In genomic region chr8:70765329-70765728, GRCm38 (mm10) we compare ENCODE assay signal across 8 mouse cellular contexts. TPM values are rescaled to one million over a fixed set of nuclear protein-coding genes. Genes with fewer than 3 reads are reported as not detected.
DNase-seq lines count a peak whose midpoint lies in the region; ATAC-seq and TF ChIP-seq lines count a peak whose summit lies in the region.

No protein-coding gene starts in this region.

- ATAC-seq in neural tube, embryonic 11.5 days (ENCODE audit: insufficient read depth, low FRiP score, low TSS enrichment), result no peak
- ATAC-seq in limb, embryonic 13.5 days (ENCODE audit: low FRiP score, low read depth), result no peak
- no peak for ATAC-seq in stomach, embryonic 16.5 days (ENCODE audit: insufficient read depth, low FRiP score)
- no peak for ATAC-seq in frontal cortex, adult (ENCODE audit: low TSS enrichment)

- 83% methylated on average over 9 of the region's 9 CpGs for WGBS in neural tube, embryonic 11.5 days
- WGBS in limb, embryonic 13.5 days, result 83% methylated on average over 9 of the region's 9 CpGs
- WGBS in stomach, embryonic 16.5 days, result 65% methylated on average over 9 of the region's 9 CpGs

- no peak for DNase-seq in gastrocnemius, adult 2 months
- DNase-seq in gastrocnemius, postnatal 36 days, result no peak
- DNase-seq in neural tube, embryonic 11.5 days (ENCODE audit: low spot score), result no peak
- DNase-seq in neural tube, embryonic 10.5 days (ENCODE audit: extremely low spot score, low spot score), result no peak
- no peak for DNase-seq in adrenal gland, postnatal 14 days

- no peak overlapping the region for H3K9ac ChIP-seq in neural tube, embryonic 11.5 days (ENCODE audit: low read length)
- H3K9ac ChIP-seq in limb, embryonic 13.5 days, result peak overlapping the region; percentile 73
- H3K9ac ChIP-seq in stomach, embryonic 16.5 days (ENCODE audit: low read length), result peak overlapping the region; percentile 80

- H3K4me1 ChIP-seq in neural tube, embryonic 11.5 days (ENCODE audit: control insufficient read depth, insufficient read depth, low read length), result peaks cover 16% of the 10 kb centered on the region
- peaks cover 25% of the 10 kb centered on the region for H3K4me1 ChIP-seq in limb, embryonic 13.5 days
- peaks cover 40% of the 10 kb centered on the region for H3K4me1 ChIP-seq in stomach, embryonic 16.5 days (ENCODE audit: control insufficient read depth, insufficient read depth, low read length)

- peak overlapping the region; percentile 65 for H3K4me3 ChIP-seq in gastrocnemius, adult 2 months
- no peak overlapping the region for H3K4me3 ChIP-seq in neural tube, embryonic 11.5 days (ENCODE audit: low read depth, low read length)
- H3K4me3 ChIP-seq in limb, embryonic 13.5 days, result peak overlapping the region; percentile 50
- peak overlapping the region; percentile 59 for H3K4me3 ChIP-seq in stomach, embryonic 16.5 days (replicated peaks; ENCODE audit: low read length)

- peaks cover 13% of the 10 kb centered on the region for H3K36me3 ChIP-seq in neural tube, embryonic 11.5 days (ENCODE audit: control insufficient read depth, insufficient read depth, low read length)
- H3K36me3 ChIP-seq in limb, embryonic 13.5 days, result peaks cover 33% of the 10 kb centered on the region
- H3K36me3 ChIP-seq in stomach, embryonic 16.5 days (ENCODE audit: control insufficient read depth, insufficient read depth, low read length), result peaks cover 24% of the 10 kb centered on the region

- no peaks in the 10 kb centered on the region for H3K27me3 ChIP-seq in neural tube, embryonic 11.5 days (ENCODE audit: control insufficient read depth, insufficient read depth, low read length)
- no peaks in the 10 kb centered on the region for H3K27me3 ChIP-seq in limb, embryonic 13.5 days
- no peaks in the 10 kb centered on the region for H3K27me3 ChIP-seq in stomach, embryonic 16.5 days (ENCODE audit: control insufficient read depth, insufficient read depth, low read length)

- no peaks in the 10 kb centered on the region for H3K9me3 ChIP-seq in neural tube, embryonic 11.5 days (ENCODE audit: control insufficient read depth, low read length)
- H3K9me3 ChIP-seq in limb, embryonic 13.5 days, result no peaks in the 10 kb centered on the region
- no peaks in the 10 kb centered on the region for H3K9me3 ChIP-seq in stomach, embryonic 16.5 days (replicated peaks; ENCODE audit: control insufficient read depth, low read length)

- H3K27ac ChIP-seq in gastrocnemius, adult 2 months, result peak overlapping the region; percentile 84; the same call in 1 of the 2 replicates
- no peak overlapping the region for H3K27ac ChIP-seq in neural tube, embryonic 11.5 days (ENCODE audit: low read depth, low read length)
- no peak overlapping the region for H3K27ac ChIP-seq in limb, embryonic 13.5 days
- peak overlapping the region; percentile 90 for H3K27ac ChIP-seq in stomach, embryonic 16.5 days (ENCODE audit: low read length)

- intact Hi-C loops in gastrocnemius, adult 2 months (cut with DNase I), result loop anchor here (5.0 kb wide), 1 partner anchor 77 kb away; no protein-coding TSS in a partner anchor
- intact Hi-C loops in gastrocnemius, postnatal 36 days (cut with DNase I), result no loop called here

- peak overlapping the region; percentile 63 for H3K4me2 ChIP-seq in neural tube, embryonic 11.5 days (ENCODE audit: low read depth)
- peak overlapping the region; percentile 91 for H3K4me2 ChIP-seq in limb, embryonic 13.5 days (replicated peaks)
- H3K4me2 ChIP-seq in stomach, embryonic 16.5 days (ENCODE audit: low read depth, low read length), result peak overlapping the region; percentile 95

- no peak for TF ChIP-seq CTCF in gastrocnemius, adult 2 months (IDR thresholded peaks at IDR 0.05)

RNA-seq across cellular contexts. Expression of gene Mpv17l2, which starts 4.6 kb away (rescaled TPM):
- total RNA-seq in gastrocnemius, adult 2 months (2021), result 10 to 100 TPM; 21.0 to 22.8 TPM
- 10 to 100 TPM; 20.7 to 21.4 TPM for total RNA-seq in gastrocnemius, postnatal 36 days (2021)
- 40.7 and 41.3 TPM in 2 replicates for polyA plus RNA-seq in neural tube, embryonic 11.5 days (2014; fragmentation: Nextera tagmentation; extraction: Ambion mirVana)
- 29.2 and 36.6 TPM in 2 replicates for polyA plus RNA-seq in limb, embryonic 13.5 days (2015; fragmentation: Nextera tagmentation; extraction: Ambion mirVana)
- polyA plus RNA-seq in stomach, embryonic 16.5 days (2015; fragmentation: Nextera tagmentation; extraction: Ambion mirVana), result 47.6 and 54.3 TPM in 2 replicates
- 113 and 123 TPM in 2 replicates for total RNA-seq in adrenal gland, postnatal 14 days (2021)

RNA-seq across cellular contexts. Expression of gene Rab3a, which starts 10.8 kb away (rescaled TPM):
- 10 to 100 TPM; 31.9 to 39.8 TPM for total RNA-seq in gastrocnemius, adult 2 months (2021)
- total RNA-seq in gastrocnemius, postnatal 36 days (2021), result 10 to 100 TPM; 36.8 to 37.3 TPM
- 97.9 and 111 TPM in 2 replicates for polyA plus RNA-seq in neural tube, embryonic 11.5 days (2014; fragmentation: Nextera tagmentation; extraction: Ambion mirVana)
- polyA plus RNA-seq in limb, embryonic 13.5 days (2015; fragmentation: Nextera tagmentation; extraction: Ambion mirVana), result 18.0 and 19.6 TPM in 2 replicates
- polyA plus RNA-seq in stomach, embryonic 16.5 days (2015; fragmentation: Nextera tagmentation; extraction: Ambion mirVana), result 23.4 and 23.8 TPM in 2 replicates
- total RNA-seq in adrenal gland, postnatal 14 days (2021), result 56.2 and 75.1 TPM in 2 replicates

RNA-seq across cellular contexts. Expression of gene Pik3r2, which starts 11.2 kb away (rescaled TPM):
- 10 to 100 TPM; 13.9 to 16.2 TPM for total RNA-seq in gastrocnemius, adult 2 months (2021)
- 10 to 100 TPM; 14.3 to 16.1 TPM for total RNA-seq in gastrocnemius, postnatal 36 days (2021)
- polyA plus RNA-seq in neural tube, embryonic 11.5 days (2014; fragmentation: Nextera tagmentation; extraction: Ambion mirVana), result 52.4 and 54.7 TPM in 2 replicates
- 78.1 and 81.3 TPM in 2 replicates for polyA plus RNA-seq in limb, embryonic 13.5 days (2015; fragmentation: Nextera tagmentation; extraction: Ambion mirVana)
- 57.6 and 60.8 TPM in 2 replicates for polyA plus RNA-seq in stomach, embryonic 16.5 days (2015; fragmentation: Nextera tagmentation; extraction: Ambion mirVana)
- 35.4 and 44.0 TPM in 2 replicates for total RNA-seq in adrenal gland, postnatal 14 days (2021)

RNA-seq across cellular contexts. Expression of gene Mast3, which starts 39.5 kb away (rescaled TPM):
- total RNA-seq in gastrocnemius, adult 2 months (2021), result 1 to 10 TPM; 2.7 to 3.6 TPM
- total RNA-seq in gastrocnemius, postnatal 36 days (2021), result 1 to 10 TPM; 2.9 to 4.1 TPM
- 10.5 and 14.7 TPM in 2 replicates for polyA plus RNA-seq in neural tube, embryonic 11.5 days (2014; fragmentation: Nextera tagmentation; extraction: Ambion mirVana)
- 13.1 and 14.0 TPM in 2 replicates for polyA plus RNA-seq in limb, embryonic 13.5 days (2015; fragmentation: Nextera tagmentation; extraction: Ambion mirVana)
- polyA plus RNA-seq in stomach, embryonic 16.5 days (2015; fragmentation: Nextera tagmentation; extraction: Ambion mirVana), result 10.0 and 10.5 TPM in 2 replicates
- 22.9 and 28.2 TPM in 2 replicates for total RNA-seq in adrenal gland, postnatal 14 days (2021)

RNA-seq across cellular contexts. Expression of gene Pde4c, which starts 41.8 kb away (rescaled TPM):
- total RNA-seq in gastrocnemius, adult 2 months (2021), result 1 to 10 TPM; 2.4 to 3.0 TPM
- 1 to 10 TPM; 1.9 to 2.1 TPM for total RNA-seq in gastrocnemius, postnatal 36 days (2021)
- 0.42 TPM in 1 of 2 replicates, not detected in the other for polyA plus RNA-seq in neural tube, embryonic 11.5 days (2014; fragmentation: Nextera tagmentation; extraction: Ambion mirVana)
- 0.04 and 0.06 TPM in 2 replicates for polyA plus RNA-seq in limb, embryonic 13.5 days (2015; fragmentation: Nextera tagmentation; extraction: Ambion mirVana)
- polyA plus RNA-seq in stomach, embryonic 16.5 days (2015; fragmentation: Nextera tagmentation; extraction: Ambion mirVana), result 0.23 and 0.84 TPM in 2 replicates
- total RNA-seq in adrenal gland, postnatal 14 days (2021), result 1.9 TPM in 2 replicates

Comparison
In these comparisons a context has a peak if more than half of its experiments do, and no peak if none do; other contexts are left out.
1. H3K27ac ChIP-seq: peak in gastrocnemius, adult 2 months (single experiment) and stomach, embryonic 16.5 days (single experiment); none in neural tube, embryonic 11.5 days (single experiment) and limb, embryonic 13.5 days (single experiment).
2. Peak in every context shown above with its lines, with median percentiles within 50 percentile points of each other: H3K4me2 ChIP-seq.